Mouse (Mus musculus): ENCODE results near the gene Eaf1. TPM values are rescaled to one million over a fixed set of nuclear protein-coding genes. Genes with fewer than 3 reads are reported as not detected.
"Not testable (repeated sequence)": the region's sequence is repeated elsewhere in the genome, so short reads cannot be mapped to it uniquely, and the experiment has no call there.

The Eaf1 gene
- total RNA-seq (2021) = 10 to 100 TPM; 13.4 to 15.3 TPM
- long read RNA-seq, experiment 1, full-length matches to known transcripts = 14 of 17 reads
- long read RNA-seq, experiment 1, partial matches to known transcripts = 0 of 17 reads
- long read RNA-seq, experiment 1, other reads (novel, unspliced or antisense) = 3 of 17 reads
- long read RNA-seq, experiment 2, full-length matches to known transcripts = 3 of 3 reads
- long read RNA-seq, experiment 2, partial matches to known transcripts = 0 of 3 reads
- long read RNA-seq, experiment 2, other reads (novel, unspliced or antisense) = 0 of 3 reads

GRCm38 (mm10) chr14:31494349-31494974, at the start of gene Eaf1:
Eaf1 (plus strand) TSS chr14:31494399.
- DNase-seq = peak in 1 of 2 experiments; percentile 34

- DNase-seq = no peak
Measured at GRCm38 (mm10) chr14:31448994-31449393, 45.2 kb upstream of the Eaf1 start.

- not testable (repeated sequence) for DNase-seq
Measured at GRCm38 (mm10) chr14:31453946-31454345, 40.3 kb upstream of the Eaf1 start.

DNA sequence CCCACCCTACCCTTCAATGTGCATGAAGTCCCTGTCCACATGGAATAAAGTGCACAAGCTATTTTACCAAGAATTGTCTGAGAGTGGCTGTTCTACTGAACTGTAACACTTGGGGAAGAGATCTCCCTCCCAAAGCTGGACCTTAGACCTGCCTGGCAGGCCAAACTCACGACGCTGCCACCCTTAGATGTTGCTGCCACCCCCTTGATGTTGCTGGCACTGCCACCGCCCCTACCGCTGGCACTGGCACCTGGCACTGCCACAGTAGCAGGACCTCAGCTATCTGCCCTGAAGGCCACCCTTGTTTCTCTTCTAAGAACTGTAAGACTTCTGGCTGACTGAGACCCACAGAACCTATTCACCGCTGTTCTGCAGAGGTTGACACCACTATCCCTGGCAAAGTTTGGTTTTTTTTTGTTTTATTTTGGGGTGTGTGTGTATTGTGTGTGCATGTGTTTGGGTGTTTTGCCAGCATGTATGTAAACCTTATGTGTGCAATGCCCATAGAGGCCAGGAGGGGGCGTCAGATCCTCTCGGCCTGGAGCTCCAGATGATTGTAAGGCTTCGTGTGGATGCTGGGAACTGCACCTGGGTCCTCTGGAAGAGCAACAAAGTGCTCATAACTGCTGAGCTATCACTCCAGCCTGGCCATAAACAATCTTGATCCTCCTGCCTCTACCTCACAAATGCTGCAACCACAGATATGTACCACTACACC, 39.2 kb upstream of the Eaf1 start:
- DNase-seq = no peak

- DNase-seq = no peak
Measured at GRCm38 (mm10) chr14:31456064-31456721, 38.0 kb upstream of the Eaf1 start.

DNA sequence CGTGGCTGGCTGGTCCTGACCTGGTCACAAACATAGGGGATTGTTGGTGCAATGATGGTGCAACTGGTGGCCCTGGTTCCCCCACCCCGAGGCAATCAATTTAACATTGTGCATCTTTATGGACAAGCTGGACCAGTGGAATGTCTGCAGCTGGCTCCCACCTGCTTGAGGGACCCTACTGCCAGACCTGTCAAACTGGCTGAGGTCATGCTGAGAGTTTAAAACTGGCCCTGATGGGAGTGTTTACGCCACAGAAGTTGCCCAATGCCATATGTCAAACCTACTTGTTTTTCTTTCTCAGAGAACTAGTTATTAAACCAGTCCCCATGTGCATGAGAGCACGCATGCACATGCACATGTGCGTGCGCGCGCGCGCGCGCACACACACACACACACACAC, 36.2 kb upstream of the Eaf1 start:
- peak; percentile 50 to 54 for DNase-seq

- peak; percentile 41 to 52 for DNase-seq
Measured at GRCm38 (mm10) chr14:31462226-31462625, 32.0 kb upstream of the Eaf1 start.

GRCm38 (mm10) chr14:31462886-31463285, 31.3 kb upstream of the Eaf1 start:
- peak; percentile 65 for DNase-seq

- DNase-seq = peak; percentile 10 to 49
Measured at GRCm38 (mm10) chr14:31464176-31464575, 30.0 kb upstream of the Eaf1 start.

DNA sequence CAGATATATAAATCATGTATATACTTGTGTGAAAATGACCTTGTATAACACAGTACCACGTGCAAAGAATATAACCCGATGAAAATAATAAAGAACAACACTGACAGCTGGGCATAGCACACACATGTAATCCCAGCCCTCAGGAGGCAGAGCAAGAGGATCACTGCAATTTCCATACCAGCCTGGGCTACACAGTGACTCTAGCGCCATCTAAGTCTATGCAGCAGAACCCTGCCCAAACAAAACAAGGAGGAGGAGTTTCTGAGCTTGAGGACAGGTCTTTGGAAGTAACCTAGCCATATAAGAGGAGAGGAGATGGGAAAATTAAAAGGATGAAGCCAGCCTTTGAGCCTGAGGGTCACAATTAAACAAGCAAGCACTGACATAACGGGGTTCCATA, 24.5 kb upstream of the Eaf1 start:
- no peak for DNase-seq

- peak; percentile 46 to 81 for DNase-seq
Measured at GRCm38 (mm10) chr14:31472451-31473061, 21.6 kb upstream of the Eaf1 start.

DNA sequence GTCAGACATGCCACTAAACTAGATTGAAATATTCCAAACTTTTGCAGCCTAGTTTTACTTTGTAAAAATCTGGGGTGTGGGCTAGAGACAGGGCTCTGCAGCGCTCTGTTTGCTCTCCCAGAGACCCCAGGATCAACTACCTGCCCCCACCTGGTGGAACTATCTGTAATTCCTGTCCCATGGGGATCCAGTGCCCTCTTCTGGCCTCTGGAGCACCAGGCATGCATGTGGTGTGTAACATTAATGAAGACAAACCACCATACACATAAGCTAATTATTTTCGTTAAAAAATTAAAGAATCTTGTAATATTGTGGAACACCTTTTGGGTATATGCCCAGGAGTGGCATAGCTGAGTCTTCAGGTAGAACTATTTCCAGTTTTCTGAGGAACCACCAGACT, 20.9 kb upstream of the Eaf1 start:
- DNase-seq = no peak

GRCm38 (mm10) chr14:31482417-31482816, 11.8 kb upstream of the Eaf1 start:
- DNase-seq = peak in 1 of 2 experiments; percentile 20

DNA sequence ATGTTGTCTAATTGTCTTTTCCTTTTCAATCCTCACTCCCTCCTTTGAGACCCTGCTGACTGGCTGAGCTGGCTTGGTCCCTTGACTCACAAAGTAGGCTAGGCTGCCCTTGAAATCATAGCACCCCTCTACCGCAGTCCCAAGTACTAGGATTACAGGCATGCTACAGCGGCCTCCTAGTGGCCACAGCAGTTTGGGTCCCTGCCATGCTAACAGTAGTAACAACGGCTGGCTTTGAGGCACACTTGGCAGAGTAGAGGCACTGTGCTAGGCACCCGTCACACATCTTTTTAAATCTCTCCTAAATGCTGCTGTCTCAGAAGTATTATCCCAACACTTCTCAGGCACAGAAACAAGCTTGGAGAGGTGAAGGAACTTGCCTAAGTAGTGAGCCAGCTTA, 7.7 kb upstream of the Eaf1 start:
- DNase-seq = no peak

- DNase-seq = no peak
Measured at GRCm38 (mm10) chr14:31488055-31488454, 6.1 kb upstream of the Eaf1 start.

- DNase-seq = no peak
Measured at GRCm38 (mm10) chr14:31493901-31494300, 298 bp upstream of the Eaf1 start.

DNA sequence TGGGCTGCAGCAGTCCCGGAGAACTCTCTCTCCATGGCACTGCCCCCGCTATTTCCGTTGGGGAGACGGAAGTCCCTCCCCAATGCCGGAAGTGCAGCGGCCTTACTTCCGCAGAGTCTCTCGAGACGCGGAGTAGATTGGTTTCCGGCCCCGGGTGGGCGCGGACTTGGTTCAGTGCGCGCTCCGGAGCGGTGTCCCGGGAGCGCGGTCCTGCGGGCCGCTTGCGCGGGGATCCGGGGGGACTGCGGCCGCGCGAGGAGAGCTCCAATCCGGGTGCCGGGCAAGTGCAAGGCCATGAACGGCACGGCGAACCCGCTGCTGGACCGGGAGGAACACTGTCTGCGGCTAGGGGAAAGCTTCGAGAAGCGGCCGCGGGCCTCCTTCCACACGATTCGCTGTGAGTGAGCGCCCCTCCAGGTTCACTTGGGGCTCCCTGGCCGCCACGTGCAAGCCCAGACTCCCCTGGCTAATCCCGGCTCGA, 816 bp downstream of the Eaf1 start, which contains the start of gene Mettl6:
Mettl6 (minus strand) TSS at position 66 of the 481 bp plus-strand sequence.
- peak; percentile 94 to 95 for DNase-seq

- DNase-seq = no peak
Measured at GRCm38 (mm10) chr14:31495538-31495937, 1.3 kb downstream of the Eaf1 start.

DNA sequence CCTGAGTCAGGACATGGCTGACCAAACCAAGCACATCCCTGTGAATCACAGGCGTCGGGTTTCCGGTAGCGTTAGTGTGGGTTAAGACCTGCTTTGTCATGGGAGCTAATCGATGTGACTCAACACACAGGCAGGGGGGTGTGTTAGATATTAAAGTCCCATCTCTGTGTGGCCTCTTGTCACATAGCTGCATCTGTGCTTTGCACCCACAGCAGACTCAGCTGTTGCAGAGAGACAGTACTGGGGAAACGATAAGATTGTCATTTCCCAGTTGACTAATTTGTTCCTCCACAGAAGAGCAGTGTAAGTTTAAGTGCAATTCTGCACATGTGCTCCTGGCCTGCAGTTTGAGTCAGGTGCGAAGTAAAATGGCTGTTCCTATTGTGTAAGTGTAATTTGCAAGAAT, 2.0 kb downstream of the Eaf1 start:
- DNase-seq = no peak

DNA sequence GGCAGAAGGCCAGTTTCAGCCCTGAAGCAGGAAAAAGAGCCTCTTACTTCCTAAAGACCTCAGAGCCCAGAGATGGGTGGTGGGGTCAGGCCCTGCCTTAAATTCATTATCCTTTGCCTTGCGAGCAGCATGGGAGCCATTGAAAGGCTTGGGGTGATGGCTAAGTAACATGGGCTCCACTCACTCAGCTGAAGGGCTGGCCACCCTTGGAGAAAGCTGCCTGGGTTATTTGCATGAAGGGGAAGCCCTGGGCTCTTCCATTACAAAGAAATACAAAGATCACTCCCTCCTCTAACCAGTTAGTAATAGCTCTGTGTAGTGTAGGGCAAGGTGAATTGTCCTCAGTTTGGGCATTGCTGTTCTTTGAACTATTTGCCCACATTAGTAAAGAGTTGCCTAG, 5.3 kb downstream of the Eaf1 start:
- DNase-seq = no peak

DNA sequence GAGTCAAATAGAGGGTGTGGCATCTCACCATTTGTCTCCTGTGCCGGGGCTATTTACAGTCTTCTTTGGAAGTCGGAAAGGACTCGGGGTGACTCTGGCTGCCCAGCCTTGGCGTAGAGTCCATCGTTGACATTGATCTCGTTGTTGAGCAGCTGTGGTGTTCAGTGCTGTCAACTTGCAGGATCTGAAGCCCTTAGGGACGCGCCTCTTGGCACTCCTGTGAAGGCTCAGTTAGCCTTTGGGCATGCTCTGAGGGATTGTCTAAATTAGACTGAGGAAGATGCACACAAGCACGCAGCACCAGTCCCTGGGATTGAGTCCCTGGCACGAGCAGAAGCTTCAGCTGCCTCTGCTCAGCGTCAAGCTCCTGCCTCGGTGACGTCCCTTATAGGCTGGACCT, 9.2 kb downstream of the Eaf1 start:
- peak; percentile 19 to 21 for DNase-seq

DNA sequence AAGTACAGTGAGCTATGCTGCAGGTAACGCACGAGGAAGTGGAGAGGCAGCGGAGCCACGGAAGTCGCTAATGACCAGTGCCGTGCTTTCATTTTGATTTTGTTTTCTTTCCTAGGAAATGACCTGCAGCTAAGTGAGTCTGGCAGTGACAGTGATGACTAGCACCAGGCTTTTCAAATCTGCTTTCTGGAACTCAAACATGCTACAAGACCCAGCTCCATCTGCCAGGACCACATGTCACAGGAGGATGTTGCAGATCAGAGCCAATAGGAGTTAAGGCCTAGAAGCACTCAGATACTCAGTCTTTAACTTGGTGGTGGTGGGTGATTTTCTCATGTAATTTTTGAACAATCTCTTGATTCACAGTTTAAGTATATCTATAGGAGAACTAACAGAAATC, 12.3 kb downstream of the Eaf1 start:
- DNase-seq = no peak
